Mouse (Mus musculus): ENCODE measurements around the gene Apol7b.

Gene Apol7b

GRCm38 (mm10) chr15:77384340-77385030 is 62.8 kb downstream of the Apol7b start:
- no peak for DNase-seq

DNA sequence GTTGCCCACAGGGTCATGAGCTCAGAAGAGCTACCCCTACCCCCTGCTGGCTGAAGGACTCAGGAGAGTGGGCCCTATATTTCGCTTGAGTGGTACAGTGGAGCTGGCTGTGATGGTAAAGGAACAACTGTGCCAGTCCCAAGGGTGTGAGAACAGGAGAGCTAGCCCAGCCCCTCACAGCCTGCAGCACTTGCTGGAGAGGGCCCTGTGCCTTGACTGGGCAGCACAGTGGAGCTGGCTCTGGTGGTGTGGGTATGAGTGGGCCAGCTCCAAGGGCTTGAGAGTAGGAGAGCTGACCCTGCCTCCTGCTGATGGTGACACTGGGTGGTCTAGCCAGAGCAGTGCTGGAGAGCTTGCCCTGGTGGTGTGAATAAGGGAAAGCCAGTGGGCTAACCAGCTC is 64.4 kb downstream of the Apol7b start:
- DNase-seq: no peak

DNA sequence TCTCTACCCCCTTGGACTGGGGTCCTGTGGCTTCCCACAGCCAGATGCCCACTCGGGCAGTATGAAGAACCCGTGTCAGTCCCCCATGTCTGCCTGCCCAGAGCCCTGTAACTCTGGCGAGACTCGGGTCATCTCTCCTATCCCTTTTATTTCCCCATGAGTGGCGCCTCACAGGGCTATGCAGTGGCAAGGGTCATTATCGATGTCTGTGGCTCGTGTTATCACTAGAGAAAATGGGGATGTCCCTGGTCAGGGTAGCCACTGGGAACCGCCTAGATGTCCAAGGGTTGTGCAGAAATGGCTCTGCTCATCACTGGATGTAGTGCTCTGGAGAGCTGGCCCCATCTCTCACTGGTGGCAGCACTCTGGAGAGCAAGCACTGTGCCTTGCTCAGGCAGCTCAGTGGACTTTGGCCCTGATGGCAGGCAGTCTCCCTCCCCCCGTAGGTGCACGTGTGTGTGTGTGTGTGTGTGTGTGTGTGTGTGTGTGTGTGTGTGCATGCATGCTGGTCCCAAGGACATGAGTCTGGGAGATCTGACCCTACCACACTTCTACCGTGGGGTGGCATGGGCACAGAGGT is 64.9 kb downstream of the Apol7b start:
- DNase-seq: peak in 1 of 2 experiments; percentile 59

GRCm38 (mm10) chr15:77381481-77381880 is 65.8 kb downstream of the Apol7b start:
- no peak for DNase-seq

DNA sequence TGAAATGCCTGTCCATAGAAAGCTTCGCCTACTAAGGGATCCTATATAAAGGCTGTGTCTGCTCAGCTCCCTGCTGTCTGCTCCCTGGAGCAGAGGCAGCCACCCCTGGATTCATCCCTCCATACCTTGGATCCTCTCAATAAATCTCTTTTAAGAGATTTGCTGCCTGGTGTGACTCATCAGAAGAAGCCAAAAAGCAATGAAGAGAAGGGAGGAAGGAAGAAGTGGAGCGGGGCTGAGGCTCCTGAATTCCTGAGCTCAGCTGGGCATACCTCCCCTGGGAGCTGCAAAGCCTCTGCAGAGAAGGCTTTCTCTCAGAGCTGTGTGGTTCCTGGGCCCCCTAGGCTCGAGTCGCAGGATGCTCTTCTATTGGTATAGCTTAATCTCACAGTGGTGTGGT is 67.4 kb downstream of the Apol7b start:
- DNase-seq: no peak

- DNase-seq: no peak
These were observed 69.9 kb downstream of the Apol7b start for GRCm38 (mm10) chr15:77377419-77377818.

DNA sequence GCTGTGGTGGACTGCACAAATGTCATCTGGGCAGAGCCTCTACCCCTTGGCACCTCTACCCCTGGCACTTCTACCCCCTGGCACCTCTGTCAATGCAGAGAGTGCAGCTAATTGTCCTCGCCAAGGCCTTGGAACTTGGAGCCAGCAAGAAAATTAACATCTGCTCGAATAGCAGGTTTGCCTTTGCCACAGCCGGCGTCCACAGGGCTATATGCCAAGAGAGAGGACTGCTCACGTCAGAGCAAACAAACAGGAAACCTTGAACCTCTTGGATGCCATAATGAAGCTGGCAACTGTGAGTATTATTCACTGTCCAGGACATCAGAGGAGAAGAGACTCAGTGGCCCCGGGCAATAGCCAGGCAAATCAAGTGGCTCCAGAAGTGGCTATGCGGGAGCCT is 70.4 kb downstream of the Apol7b start:
- no peak for DNase-seq
